Mouse (Mus musculus) bone marrow macrophage, adult 2 months (primary cell): ENCODE measurements around the gene Slc45a2. TPM values are rescaled to one million over a fixed set of nuclear protein-coding genes. Genes with fewer than 3 reads are reported as not detected.
A peak's percentile ranks its signal among the peaks of the same experiment; 100 is the strongest.

Experiments used
- H3K27ac ChIP-seq: 2 replicates; pipeline ENCODE4 v1.5.1; 2012; ENCODE audit warnings: low read depth, low read length; ENCODE audit not compliant: insufficient read depth
- H3K4me1 ChIP-seq: 2 replicates; pipeline ENCODE4 v1.6.1; 2012; ENCODE audit warnings: low read length; ENCODE audit not compliant: control insufficient read depth, insufficient read depth
- H3K4me3 ChIP-seq: 2 replicates; pipeline ENCODE4 v1.5.1; 2012; ENCODE audit warnings: mild to moderate bottlenecking, low read length, moderate library complexity; ENCODE audit not compliant: insufficient read depth
- CTCF ChIP-seq: IDR thresholded peaks from 2 replicates; pipeline ENCODE4 v1.5.1; 2012; ENCODE audit warnings: low read depth, mild to moderate bottlenecking, low read length, moderate library complexity
- POLR2A ChIP-seq: IDR thresholded peaks from 2 replicates; pipeline ENCODE4 v1.6.1; 2012; ENCODE audit warnings: mild to moderate bottlenecking, low read depth, low read length, borderline replicate concordance
- polyA plus RNA-seq: library from polyadenylated mRNA; stranded (reverse); fragments of >200 nt; gene quantifications from 2 replicates; pipeline ENCODE4 v1.2.4, GENCODE M21; 2012; ENCODE audit not compliant: missing spikeins, insufficient read depth, insufficient read length

The Slc45a2 gene
- polyA plus RNA-seq, 1 experiment, result not detected

DNA sequence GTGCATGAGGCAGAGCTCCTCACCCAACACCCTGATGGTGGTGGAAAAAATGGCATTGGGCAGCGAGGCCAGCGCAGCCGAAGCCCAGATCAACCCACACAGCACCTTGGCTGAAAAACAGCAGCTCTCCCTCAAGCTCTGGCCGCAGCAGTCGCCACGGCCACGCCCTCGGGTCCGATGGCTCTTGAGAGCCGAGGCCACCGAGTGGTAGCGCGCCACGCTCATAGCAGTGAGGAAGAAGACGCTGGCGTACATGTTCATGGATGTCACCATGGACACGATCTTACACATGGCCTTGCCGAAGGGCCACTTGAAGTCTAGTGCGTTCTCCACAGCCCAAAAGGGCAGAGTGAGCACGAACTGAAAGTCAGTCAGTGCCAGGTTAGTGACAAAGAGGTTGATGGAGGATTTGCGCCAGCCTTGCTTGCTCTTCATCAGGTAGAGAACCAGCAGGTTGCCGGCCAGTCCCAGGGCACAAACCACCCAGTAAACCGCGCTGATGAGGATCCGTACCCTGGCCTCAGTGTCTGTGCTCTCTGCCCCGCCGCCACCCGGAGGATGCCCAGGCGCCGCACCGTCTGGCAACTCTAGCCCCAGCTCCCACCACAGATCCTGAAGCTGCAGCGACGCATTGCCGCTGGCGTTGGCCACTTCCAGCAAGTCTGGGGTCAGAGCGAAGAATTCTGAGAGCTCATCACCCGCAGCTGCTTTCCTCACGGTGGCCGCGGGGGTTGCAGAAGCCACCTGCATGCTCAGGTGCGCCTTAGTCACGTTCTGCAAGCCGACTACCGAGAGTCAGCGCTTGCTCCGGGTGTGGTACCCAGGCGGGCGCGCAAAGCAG lies 36.2 kb downstream of the Slc45a2 start:
- TF ChIP-seq POLR2A, result no peak
- no peak for TF ChIP-seq CTCF
- H3K27ac ChIP-seq, result no peak overlapping the region
- H3K4me3 ChIP-seq, result no peak overlapping the region
- H3K4me1 ChIP-seq, result no peaks in the 10 kb centered on the region

DNA sequence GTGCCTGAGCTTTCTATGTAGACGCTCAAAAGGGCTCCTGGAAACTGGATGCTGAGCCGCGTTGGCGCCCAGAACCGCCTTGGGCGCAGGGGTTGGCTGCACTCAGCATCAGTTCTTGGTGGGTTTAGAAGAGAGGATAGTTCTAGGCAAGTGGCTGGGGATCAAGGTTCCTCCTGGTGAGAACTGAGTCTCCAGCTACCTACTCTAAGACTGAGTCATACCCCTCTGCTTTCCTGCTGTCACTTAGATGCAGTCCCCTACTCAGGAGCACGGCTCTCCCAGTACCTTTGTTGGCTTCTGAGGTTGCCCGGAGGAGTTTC lies 36.8 kb downstream of the Slc45a2 start:
- Histone ChIP-seq H3K4me1 (no peaks in the 10 kb centered on the region), H3K4me3 (no peak overlapping the region), H3K27ac (no peak overlapping the region)
- TF ChIP-seq POLR2A (no peak), CTCF (no peak)

DNA sequence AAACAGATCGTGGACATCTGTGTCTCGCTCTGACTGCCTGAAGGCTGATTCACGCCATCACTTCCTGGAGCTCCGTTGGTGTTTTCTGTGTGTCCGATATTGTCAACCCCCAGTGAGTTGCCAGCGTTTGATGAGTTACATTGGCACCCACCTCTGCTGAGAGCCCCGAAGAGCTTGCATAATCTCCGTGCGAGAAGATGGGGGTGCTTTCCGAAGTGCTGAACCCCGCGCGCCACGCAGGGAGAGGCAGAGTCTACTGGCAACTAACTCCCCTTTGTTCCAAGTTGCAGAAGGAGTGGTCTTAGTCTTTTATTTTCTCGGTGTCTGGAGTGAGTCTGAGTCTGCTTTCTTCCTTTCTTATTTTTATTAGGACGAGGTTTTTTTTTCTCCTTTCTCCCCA lies 37.2 kb downstream of the Slc45a2 start, which contains the start of gene Rxfp3:
Rxfp3 (minus strand) TSS at position 281 of the 400 bp plus-strand sequence.
- H3K27ac ChIP-seq, result no peak within 1 kb of the TSS
- TF ChIP-seq POLR2A (no peak), CTCF (no peak)
- no peak within 1 kb of the TSS for H3K4me3 ChIP-seq
- H3K4me1 ChIP-seq, result no peaks in the 10 kb centered on the region

DNA sequence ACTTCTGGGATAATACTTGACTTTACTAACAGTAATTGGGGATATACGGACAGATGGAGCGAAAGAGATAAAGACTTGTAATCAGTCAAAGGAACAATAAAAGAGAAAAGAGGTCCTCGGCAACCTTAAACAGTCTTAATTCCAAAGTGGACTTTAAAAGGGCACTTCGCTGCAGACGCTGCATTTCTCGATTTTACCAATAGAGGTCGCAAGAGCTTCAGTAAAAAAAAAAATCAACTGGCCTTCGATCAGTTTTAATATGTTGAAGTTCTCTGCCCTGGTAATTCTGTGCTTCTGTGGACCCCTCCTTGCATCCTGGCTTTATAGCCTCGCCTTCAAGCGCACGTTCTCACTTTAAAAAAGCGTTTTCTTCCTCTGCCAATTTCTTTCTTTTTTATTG lies 38.0 kb downstream of the Slc45a2 start:
- Histone ChIP-seq H3K27ac (no peak overlapping the region), H3K4me1 (no peaks in the 10 kb centered on the region), H3K4me3 (no peak overlapping the region)
- 0 out of 2 replicates have a peak, but pooled peaks have one; percentile 15 for TF ChIP-seq CTCF
- TF ChIP-seq POLR2A, result no peak

DNA sequence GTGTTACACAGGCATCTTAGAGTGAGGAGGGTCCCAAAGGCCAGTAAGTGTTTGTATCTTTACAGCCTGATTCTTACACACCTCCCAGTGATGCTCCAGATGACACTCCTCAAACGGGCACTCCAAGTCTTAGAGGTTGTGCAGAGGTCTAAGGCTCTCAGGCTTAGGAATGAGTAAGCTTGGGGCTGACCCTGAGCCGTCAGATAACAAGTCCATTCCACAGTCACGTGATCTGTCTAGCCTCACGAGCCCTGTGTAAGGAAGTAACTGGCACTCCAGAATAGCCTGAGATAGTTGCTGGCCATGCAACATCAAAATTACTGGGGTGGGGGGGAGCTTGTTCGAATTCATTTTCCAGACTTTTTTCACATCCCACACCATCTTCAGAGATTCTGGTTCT lies 39.5 kb downstream of the Slc45a2 start:
- no peak overlapping the region for H3K27ac ChIP-seq
- no peaks in the 10 kb centered on the region for H3K4me1 ChIP-seq
- no peak overlapping the region for H3K4me3 ChIP-seq
- TF ChIP-seq CTCF (no peak), POLR2A (no peak)

DNA sequence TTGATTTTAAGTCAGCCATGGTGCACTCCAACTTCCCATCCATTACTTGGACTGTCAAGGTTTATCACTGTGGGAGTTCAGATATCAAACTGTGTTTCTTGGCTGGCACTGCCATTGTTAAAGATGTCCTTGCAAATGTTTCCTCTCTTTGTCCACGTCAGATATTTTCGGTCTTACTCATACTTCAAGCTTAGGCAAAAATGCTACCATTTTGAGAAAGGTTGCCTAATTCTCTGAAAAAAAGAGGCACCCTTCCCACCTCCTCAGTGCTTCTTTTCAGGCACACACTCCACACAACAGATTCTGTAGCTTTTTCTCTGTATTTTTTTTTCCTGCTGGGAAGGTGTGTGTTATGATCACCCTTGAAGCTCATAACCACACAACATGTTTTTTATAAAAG lies 40.7 kb downstream of the Slc45a2 start:
- TF ChIP-seq CTCF (no peak), POLR2A (no peak)
- no peaks in the 10 kb centered on the region for H3K4me1 ChIP-seq
- H3K4me3 ChIP-seq, result no peak overlapping the region
- H3K27ac ChIP-seq, result no peak overlapping the region

DNA sequence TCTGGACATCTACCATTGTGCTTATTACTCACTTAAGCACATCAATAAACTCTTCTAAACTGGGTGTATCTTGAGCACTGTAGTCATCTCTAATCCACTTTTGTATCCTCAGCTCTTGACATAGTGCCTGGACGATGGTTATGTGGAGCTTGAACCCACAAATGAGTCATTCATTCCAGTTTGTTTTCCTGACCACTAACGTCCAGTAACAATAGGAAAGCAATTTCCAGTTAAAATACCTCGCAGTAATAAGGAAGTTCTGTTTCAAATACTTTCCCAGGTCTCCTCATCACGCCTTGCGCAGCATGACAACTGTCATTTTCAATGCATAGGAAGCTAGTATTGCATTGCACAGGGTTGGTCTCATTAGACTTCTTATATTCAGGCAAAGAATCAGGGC lies 42.3 kb downstream of the Slc45a2 start:
- no peak overlapping the region for H3K27ac ChIP-seq
- H3K4me1 ChIP-seq, result no peaks in the 10 kb centered on the region
- no peak overlapping the region for H3K4me3 ChIP-seq
- TF ChIP-seq POLR2A, result no peak
- TF ChIP-seq CTCF, result no peak

DNA sequence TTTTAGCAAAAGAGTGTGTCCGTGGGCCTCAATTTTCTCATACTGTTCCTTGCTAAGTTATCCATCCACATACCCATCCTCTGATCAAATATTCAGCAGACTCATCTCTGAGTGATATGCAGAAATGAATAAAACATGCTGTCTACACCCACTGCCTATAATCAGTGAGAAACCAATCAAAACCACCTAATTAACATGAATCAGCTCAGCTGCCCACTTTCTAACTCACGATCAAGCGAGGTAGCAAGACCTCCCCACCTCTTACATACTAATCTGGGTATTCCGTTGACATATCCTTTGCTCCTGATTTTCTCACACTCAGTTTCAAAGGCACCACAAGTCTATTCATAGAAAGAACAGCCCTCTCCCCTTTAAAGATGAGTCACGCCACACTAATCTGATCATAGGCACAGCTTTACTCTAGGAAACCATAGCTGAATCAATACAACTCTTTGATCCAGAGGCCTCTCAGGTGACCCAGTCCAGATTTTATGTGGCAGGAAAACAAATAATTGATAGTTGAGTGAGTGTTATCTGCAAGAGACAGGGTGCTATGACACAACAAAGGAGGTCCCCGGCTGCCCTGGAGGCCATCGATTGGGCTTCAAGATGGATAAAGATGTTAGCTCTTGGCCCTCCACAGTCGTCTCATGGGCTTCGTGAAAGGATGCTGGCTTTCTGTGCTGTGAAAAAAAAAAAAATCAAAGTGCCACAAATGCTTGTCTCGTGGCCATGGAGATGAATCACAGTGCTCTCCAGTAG lies 53.3 kb downstream of the Slc45a2 start:
- Histone ChIP-seq H3K4me3 (no peak overlapping the region), H3K27ac (no peak overlapping the region), H3K4me1 (no peaks in the 10 kb centered on the region)
- no peak for TF ChIP-seq CTCF
- no peak for TF ChIP-seq POLR2A

DNA sequence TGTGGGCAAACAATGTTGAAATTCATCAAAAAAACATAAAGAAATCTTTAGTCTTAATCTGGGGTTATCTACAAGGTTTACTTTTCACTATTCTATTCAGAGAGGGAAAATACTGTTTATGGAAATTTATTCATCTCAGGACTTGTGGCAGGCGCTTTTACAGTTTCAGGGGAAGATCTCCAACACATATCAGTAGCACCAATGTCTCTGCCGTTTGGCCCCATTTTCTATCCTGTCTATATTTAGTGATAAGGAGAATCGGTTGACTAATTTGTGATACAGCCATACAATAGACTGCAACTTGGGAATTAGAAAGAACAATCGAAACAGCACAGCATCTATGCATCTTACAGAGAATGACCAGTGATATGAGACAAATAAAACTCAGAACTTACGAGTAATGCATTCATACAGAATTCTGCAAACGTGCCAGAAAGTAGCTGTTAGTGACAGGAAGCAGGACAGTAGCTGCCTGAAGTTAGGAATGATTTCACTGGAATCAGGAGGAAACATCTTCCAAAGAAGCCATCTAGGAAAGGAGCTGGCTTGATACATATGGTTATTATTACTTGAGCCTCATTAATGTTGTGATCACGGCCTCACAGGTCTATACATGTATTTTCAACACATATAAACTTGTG lies 54.0 kb downstream of the Slc45a2 start:
- H3K27ac ChIP-seq, result no peak overlapping the region
- no peaks in the 10 kb centered on the region for H3K4me1 ChIP-seq
- TF ChIP-seq POLR2A (no peak), CTCF (no peak)
- H3K4me3 ChIP-seq, result no peak overlapping the region

DNA sequence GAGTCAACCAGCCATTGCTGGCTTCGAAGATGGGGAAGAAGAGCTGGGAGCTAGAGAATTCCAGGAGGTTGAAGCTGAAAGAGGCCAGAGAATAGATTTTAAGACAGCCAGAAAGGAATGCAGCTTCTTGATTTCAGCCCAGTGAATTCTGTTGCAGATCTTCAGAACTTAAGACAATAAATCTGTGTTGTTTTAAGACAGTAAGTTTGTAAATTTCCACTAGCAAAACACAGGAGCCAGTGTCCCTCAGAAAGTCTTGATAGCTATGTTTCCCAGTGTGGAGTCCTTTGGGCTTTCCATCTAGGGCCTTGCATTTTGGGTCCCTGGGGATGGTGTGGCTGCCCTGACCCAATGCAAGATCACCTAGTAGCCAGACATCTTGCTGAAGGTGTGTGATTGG lies 62.4 kb downstream of the Slc45a2 start:
- H3K4me1 ChIP-seq, result no peaks in the 10 kb centered on the region
- TF ChIP-seq POLR2A (no peak), CTCF (no peak)
- no peak overlapping the region for H3K27ac ChIP-seq
- H3K4me3 ChIP-seq, result no peak overlapping the region

DNA sequence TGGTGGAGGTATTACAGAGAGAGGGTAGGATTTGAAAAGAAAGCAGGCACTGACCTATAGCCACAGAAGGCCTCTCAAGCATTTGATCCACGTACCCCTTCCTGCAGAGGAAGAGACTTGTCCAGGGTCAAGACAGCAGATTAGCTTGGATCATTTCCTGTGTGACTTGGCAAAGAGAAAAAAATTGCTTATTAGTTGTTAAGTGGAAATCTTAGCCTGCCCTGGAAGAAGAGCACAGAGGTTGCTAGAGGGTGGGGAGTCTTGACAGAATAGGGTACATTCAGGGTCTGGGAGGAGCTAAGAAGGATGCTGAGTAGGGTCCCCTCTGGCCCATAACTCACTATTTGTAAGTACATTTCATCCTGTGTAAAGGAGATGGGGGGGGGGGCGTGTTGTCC lies 63.6 kb downstream of the Slc45a2 start:
- H3K4me3 ChIP-seq, result no peak overlapping the region
- no peaks in the 10 kb centered on the region for H3K4me1 ChIP-seq
- no peak overlapping the region for H3K27ac ChIP-seq
- no peak for TF ChIP-seq POLR2A
- no peak for TF ChIP-seq CTCF
